Mouse (Mus musculus) c-Kit-negative CD71-positive TER-119-positive erythroid progenitor cells, embryonic 14.5 days (primary cell): Measurements from ENCODE around the gene Slc25a53.
"Not testable (repeated sequence)": the region's sequence is repeated elsewhere in the genome, so short reads cannot be mapped to it uniquely, and the experiment has no call there.

ENCODE experiments used
- DNase-seq: peaks from one replicate; pipeline ENCODE4 v3.0.0-alpha.2; 2013; ENCODE audit warnings: low read depth, low spot score

Slc25a53 gene

GRCm38 (mm10) chrX:136959688-136960087 lies 78.4 kb downstream of the Slc25a53 start:
- DNase-seq, result no peak

- not testable (repeated sequence) for DNase-seq
Observed at GRCm38 (mm10) chrX:136958300-136958699, 79.8 kb downstream of the Slc25a53 start.

DNA sequence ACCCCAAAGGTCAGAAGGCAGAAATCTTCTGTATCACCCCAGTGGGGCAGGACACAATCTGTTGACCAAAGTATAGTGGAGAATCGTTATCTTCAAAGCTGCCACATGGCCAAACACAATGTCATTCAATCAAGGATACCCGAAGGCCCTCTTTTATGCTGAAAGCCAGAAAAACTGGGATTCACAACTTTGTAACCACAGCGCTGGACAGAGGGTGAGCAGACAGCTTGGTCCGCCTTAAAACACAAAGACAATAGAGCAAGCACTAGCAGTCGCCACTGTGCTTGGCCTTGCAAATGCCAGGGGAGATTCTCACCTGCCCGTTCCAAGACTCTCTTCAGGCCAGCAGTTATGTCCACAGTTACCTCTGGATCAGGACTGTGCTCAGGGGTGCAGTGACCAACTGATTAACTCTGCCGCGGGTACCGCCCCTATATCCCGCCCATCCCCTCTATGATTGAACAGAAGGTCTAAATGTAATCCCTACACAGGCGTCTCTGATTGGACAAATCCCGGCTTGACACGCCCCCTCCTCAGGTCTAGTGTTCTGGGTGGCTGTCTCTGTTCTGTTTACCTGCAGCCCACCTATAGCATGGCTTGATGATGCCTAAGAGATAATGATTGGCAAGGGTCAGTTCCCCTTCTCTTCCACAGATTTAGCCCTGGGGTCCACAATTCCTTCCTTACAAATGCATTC lies 80.4 kb downstream of the Slc25a53 start:
- DNase-seq, result not testable (repeated sequence)

DNA sequence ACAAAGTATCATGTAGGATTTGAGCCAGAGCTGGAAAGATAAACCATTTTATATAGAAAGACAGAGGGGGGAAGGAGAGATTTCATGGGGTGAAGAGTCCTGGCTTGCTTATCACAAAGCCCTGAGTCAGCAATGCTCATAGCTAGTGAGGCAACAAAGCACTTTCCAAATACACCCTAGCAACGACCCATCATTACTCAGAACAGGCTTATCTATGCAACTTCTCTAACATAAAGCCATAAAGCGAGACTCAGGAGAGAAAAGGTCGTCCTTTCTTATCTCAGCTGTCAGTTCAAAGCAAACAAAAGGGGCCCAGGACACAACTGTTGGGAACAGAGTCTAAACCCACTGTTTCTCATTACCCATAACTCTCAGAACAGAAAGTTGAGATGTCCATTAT lies 100.1 kb downstream of the Slc25a53 start:
- no peak for DNase-seq
